Mouse (Mus musculus): ENCODE measurements at regions not wholly inside any gene's neighbourhood (a gene's known extent, or its start where the extent isn't known, plus 50 kb on each side); places are given as distances from the start of the nearest gene placed in this dataset.

GRCm38 (mm10) chr8:47604198-47604835 is 70.9 kb downstream of the Rwdd4a start:
- TF ChIP-seq MAFK (IDR thresholded peaks at IDR 0.05; ENCODE audit: insufficient read depth, low read depth, low read length) (no peak), HCFC1 (IDR thresholded peaks at IDR 0.05; ENCODE audit: borderline replicate concordance, insufficient read depth, low read length) (no peak), CHD2 (IDR thresholded peaks at IDR 0.05; ENCODE audit: low read depth, low read length) (no peak)

Data from ES-E14 (cell line).